Mouse (Mus musculus): ENCODE measurements around the gene Baiap2l2. TPM values are rescaled to one million over a fixed set of nuclear protein-coding genes. Genes with fewer than 3 reads are reported as not detected.

The Baiap2l2 gene
- total RNA-seq, 2 experiments from 2014 or later = 1.3 to 2.0 TPM

GRCm38 (mm10) chr15:79299563-79300155 lies 14.3 kb upstream of the Baiap2l2 start:
- DNase-seq = no peak

- DNase-seq = no peak
These were observed 13.2 kb upstream of the Baiap2l2 start for GRCm38 (mm10) chr15:79298553-79298952.

GRCm38 (mm10) chr15:79292779-79293178 lies 7.4 kb upstream of the Baiap2l2 start:
- no peak for DNase-seq

- no peak for DNase-seq
These were observed 5.0 kb upstream of the Baiap2l2 start for GRCm38 (mm10) chr15:79290340-79290739.

- DNase-seq = no peak
These were observed 4.1 kb upstream of the Baiap2l2 start for GRCm38 (mm10) chr15:79289441-79289840.

GRCm38 (mm10) chr15:79288387-79288786 lies 3.0 kb upstream of the Baiap2l2 start:
- DNase-seq = no peak

- no peak for DNase-seq
These were observed 1.8 kb upstream of the Baiap2l2 start for GRCm38 (mm10) chr15:79287091-79287490.

- DNase-seq = no peak
These were observed 804 bp upstream of the Baiap2l2 start for GRCm38 (mm10) chr15:79286141-79286540.

- DNase-seq = no peak
These were observed 2.0 kb downstream of the Baiap2l2 start for GRCm38 (mm10) chr15:79283371-79283770.

GRCm38 (mm10) chr15:79282434-79282833 lies 2.9 kb downstream of the Baiap2l2 start:
- no peak for DNase-seq

- no peak for DNase-seq
These were observed 3.9 kb downstream of the Baiap2l2 start for GRCm38 (mm10) chr15:79281389-79281788.

- peak; percentile 31 for DNase-seq
These were observed 4.5 kb downstream of the Baiap2l2 start for GRCm38 (mm10) chr15:79280850-79281249.

GRCm38 (mm10) chr15:79280209-79280608 lies 5.1 kb downstream of the Baiap2l2 start:
- peak; percentile 29 for DNase-seq

GRCm38 (mm10) chr15:79277728-79278127 lies 7.6 kb downstream of the Baiap2l2 start:
- DNase-seq = no peak

GRCm38 (mm10) chr15:79273020-79273419 lies 12.3 kb downstream of the Baiap2l2 start:
- no peak for DNase-seq

GRCm38 (mm10) chr15:79271124-79271746 lies 14.1 kb downstream of the Baiap2l2 start:
- peak; percentile 69 for DNase-seq

- DNase-seq = peak; percentile 78
These were observed 14.8 kb downstream of the Baiap2l2 start for GRCm38 (mm10) chr15:79270317-79271123.

- DNase-seq = no peak
These were observed 16.8 kb downstream of the Baiap2l2 start for GRCm38 (mm10) chr15:79268521-79268920.

GRCm38 (mm10) chr15:79265384-79265783 lies 20.0 kb downstream of the Baiap2l2 start:
- no peak for DNase-seq

GRCm38 (mm10) chr15:79263726-79264125 lies 21.6 kb downstream of the Baiap2l2 start:
- no peak for DNase-seq

- DNase-seq = no peak
These were observed 22.5 kb downstream of the Baiap2l2 start for GRCm38 (mm10) chr15:79262786-79263309.

- DNase-seq = no peak
These were observed 23.0 kb downstream of the Baiap2l2 start for GRCm38 (mm10) chr15:79262375-79262774.

- DNase-seq = no peak
These were observed 23.6 kb downstream of the Baiap2l2 start for GRCm38 (mm10) chr15:79261757-79262156.

All from heart, postnatal 4 days (tissue).